Mouse (Mus musculus): Measurements from ENCODE around the gene Cnn3. TPM values are rescaled to one million over a fixed set of nuclear protein-coding genes. Genes with fewer than 3 reads are reported as not detected.

Gene Cnn3
- polyA plus RNA-seq, 1 experiment from 2014 or later: 645 TPM

DNA sequence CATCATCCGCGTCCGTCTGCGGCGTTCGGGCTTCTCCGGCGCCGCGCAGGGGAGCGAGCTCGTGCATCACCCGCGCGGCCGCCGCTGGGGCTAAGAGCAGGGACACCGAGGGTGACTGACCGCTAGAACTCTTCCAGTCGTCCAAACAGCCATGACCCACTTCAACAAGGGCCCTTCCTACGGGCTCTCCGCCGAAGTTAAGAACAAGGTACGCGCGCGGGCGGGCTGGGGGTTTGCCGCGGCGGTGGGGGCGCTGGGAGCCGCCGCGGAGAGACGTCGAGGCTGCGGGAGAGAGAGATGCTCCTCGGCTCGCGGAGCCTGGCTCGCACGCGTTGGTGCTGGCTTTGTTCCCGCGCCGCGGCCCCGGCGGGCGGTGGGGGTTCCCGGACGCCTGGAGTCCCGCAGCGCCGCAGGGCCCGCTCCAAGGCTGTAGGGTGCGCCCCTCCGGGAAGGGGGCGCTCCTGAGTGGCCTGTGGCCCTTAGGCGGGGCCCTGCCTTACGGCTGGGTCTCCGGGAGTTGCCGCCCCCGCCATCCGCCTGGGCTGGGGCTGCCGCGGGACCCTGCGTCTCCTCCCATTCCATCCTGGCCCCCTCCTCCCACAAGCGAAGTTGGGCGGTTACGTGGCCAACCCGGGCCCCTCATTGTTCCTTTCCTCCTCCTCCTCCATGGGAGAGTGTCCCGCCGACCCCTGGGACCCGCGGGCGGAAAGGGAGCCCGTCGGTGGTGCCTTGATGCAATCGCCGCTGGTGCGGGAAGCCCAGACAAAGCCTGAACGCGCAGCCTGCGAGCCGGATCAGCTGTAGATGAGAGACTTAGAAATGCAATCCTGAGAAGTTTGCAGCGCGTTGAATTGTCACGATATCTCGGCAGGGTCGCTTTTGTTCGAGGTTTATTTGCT lies 573 bp downstream of the Cnn3 start:
- ATAC-seq (replicated peaks): peak; percentile 76
- 0% methylated on average over 88 of the region's 93 CpGs for WGBS
- no peaks in the 10 kb centered on the region for H3K9me3 ChIP-seq
- no peaks in the 10 kb centered on the region for H3K27me3 ChIP-seq
- H3K27ac ChIP-seq (replicated peaks): peak overlapping the region; percentile 97
- H3K4me3 ChIP-seq: peak overlapping the region; percentile 96
- H3K36me3 ChIP-seq: no peaks in the 10 kb centered on the region
- peaks cover 36% of the 10 kb centered on the region for H3K4me1 ChIP-seq
- peak overlapping the region; percentile 97 for H3K9ac ChIP-seq (replicated peaks)
- peak overlapping the region; percentile 86 for H3K4me2 ChIP-seq (replicated peaks)

GRCm38 (mm10) chr3:121427520-121427908 lies 1.2 kb downstream of the Cnn3 start:
- under 1% methylated on average over 13 of the region's 13 CpGs for WGBS
- Histone ChIP-seq H3K4me3 (peak overlapping the region; percentile 96), H3K4me1 (peaks cover 36% of the 10 kb centered on the region), H3K4me2 (replicated peaks) (peak overlapping the region; percentile 86), H3K9ac (replicated peaks) (peak overlapping the region; percentile 97), H3K9me3 (no peaks in the 10 kb centered on the region), H3K27me3 (no peaks in the 10 kb centered on the region), H3K27ac (replicated peaks) (peak overlapping the region; percentile 97), H3K36me3 (no peaks in the 10 kb centered on the region)
- ATAC-seq (replicated peaks): peak; percentile 62

GRCm38 (mm10) chr3:121428230-121428629 lies 1.9 kb downstream of the Cnn3 start:
- Histone ChIP-seq H3K4me1 (peaks cover 39% of the 10 kb centered on the region), H3K36me3 (no peaks in the 10 kb centered on the region), H3K9ac (replicated peaks) (peak overlapping the region; percentile 97), H3K27me3 (no peaks in the 10 kb centered on the region), H3K9me3 (no peaks in the 10 kb centered on the region), H3K4me2 (replicated peaks) (peak overlapping the region; percentile 86), H3K27ac (replicated peaks) (peak overlapping the region; percentile 97), H3K4me3 (peak overlapping the region; percentile 96)
- no peak for ATAC-seq (replicated peaks)
- WGBS: 3% methylated on average over 8 of the region's 8 CpGs

DNA sequence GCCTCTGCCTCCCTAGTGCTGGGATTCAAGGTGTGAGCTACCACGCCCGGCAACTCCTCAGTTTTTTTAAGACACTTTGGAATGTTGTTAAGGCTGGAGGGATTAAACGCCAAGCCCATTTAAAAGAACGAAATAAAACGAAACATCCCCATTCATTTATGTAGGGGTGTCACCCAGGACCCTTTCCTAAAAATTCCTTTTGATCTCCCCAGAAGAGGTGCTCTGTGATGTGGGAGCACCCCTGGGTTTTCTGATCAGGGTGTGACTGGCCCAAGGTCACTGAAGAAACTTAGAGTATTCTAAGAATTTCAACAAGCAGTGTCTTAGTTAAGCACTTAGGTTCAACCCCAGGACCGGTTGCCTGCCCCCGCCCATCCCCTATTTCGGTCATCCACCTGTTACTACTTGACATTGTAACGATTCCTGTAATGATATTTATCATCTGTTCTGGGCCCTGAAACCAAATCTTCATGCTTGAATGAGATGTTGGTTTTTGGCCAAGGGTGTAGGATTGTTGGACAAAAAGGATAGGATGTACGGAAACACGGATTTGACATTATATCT lies 2.5 kb downstream of the Cnn3 start:
- WGBS: 38% methylated on average over 11 of the region's 11 CpGs
- H3K4me1 ChIP-seq: peaks cover 45% of the 10 kb centered on the region

GRCm38 (mm10) chr3:121429469-121429868 lies 3.2 kb downstream of the Cnn3 start:
- no peaks in the 10 kb centered on the region for H3K27me3 ChIP-seq
- ATAC-seq (replicated peaks): no peak
- peak overlapping the region; percentile 96 for H3K4me3 ChIP-seq
- H3K4me2 ChIP-seq (replicated peaks): peak overlapping the region; percentile 86
- peak overlapping the region; percentile 28; the same call in 1 of the 2 replicates for H3K27ac ChIP-seq (replicated peaks)
- WGBS: 29% methylated on average over 3 of the region's 3 CpGs
- no peaks in the 10 kb centered on the region for H3K9me3 ChIP-seq
- no peak overlapping the region; the same call in 1 of the 2 replicates for H3K9ac ChIP-seq (replicated peaks)
- no peaks in the 10 kb centered on the region for H3K36me3 ChIP-seq
- peaks cover 52% of the 10 kb centered on the region for H3K4me1 ChIP-seq

More for the DNA sequence above, 2.5 kb downstream of the Cnn3 start:
- Histone ChIP-seq H3K4me3 (peak overlapping the region; percentile 96), H3K9me3 (no peaks in the 10 kb centered on the region), H3K4me2 (replicated peaks) (peak overlapping the region; percentile 86), H3K36me3 (no peaks in the 10 kb centered on the region), H3K27me3 (no peaks in the 10 kb centered on the region), H3K27ac (replicated peaks) (no peak overlapping the region), H3K9ac (replicated peaks) (peak overlapping the region; percentile 97)
- no peak for ATAC-seq (replicated peaks)

DNA sequence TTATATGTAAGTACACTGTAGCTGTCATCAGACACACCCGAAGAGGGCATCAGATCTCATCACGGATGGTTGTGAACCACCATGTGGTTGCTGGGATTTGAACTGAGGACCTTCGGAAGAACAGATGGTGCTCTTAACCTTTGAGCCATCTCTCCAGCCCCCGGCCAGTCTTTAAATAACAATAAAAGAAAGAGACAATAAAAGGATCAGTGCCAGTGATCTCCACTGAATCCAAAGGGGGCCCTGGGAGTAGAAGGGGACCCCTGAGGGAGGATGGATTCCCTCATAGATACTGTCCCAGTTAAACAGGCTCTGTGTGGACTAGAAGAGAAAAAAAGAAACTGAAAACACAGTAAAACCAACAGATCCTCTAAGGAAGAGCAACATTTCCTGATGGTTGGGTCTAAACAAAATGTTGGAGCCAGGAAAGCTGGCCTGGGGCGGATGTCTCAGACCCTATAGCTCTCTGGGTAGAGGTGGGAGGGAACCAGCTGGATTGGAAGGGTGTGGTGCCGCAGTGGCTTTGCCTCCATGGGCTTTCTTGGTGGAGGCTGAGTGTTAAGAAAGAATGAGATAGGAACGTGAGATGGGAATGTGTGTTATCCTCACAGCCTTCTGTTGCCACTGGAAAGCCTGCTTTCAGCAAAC lies 4.1 kb downstream of the Cnn3 start:
- 41% methylated on average over 7 of the region's 7 CpGs for WGBS
- Histone ChIP-seq H3K27ac (replicated peaks) (peak overlapping the region; percentile 18), H3K4me3 (no peak overlapping the region), H3K36me3 (no peaks in the 10 kb centered on the region), H3K9ac (replicated peaks) (no peak overlapping the region), H3K27me3 (no peaks in the 10 kb centered on the region), H3K9me3 (no peaks in the 10 kb centered on the region), H3K4me2 (replicated peaks) (peak overlapping the region; percentile 86; the same call in 1 of the 2 replicates), H3K4me1 (peaks cover 61% of the 10 kb centered on the region)
- ATAC-seq (replicated peaks): no peak

GRCm38 (mm10) chr3:121433359-121433758 lies 7.1 kb downstream of the Cnn3 start:
- no peaks in the 10 kb centered on the region for H3K36me3 ChIP-seq
- no peak overlapping the region for H3K4me2 ChIP-seq (replicated peaks)
- H3K9me3 ChIP-seq: no peaks in the 10 kb centered on the region
- no peaks in the 10 kb centered on the region for H3K27me3 ChIP-seq
- no peak for ATAC-seq (replicated peaks)
- WGBS: 86% methylated on average over 6 of the region's 6 CpGs
- no peak overlapping the region; the same call in 1 of the 2 replicates for H3K27ac ChIP-seq (replicated peaks)
- peaks cover 73% of the 10 kb centered on the region for H3K4me1 ChIP-seq
- H3K4me3 ChIP-seq: no peak overlapping the region
- no peak overlapping the region for H3K9ac ChIP-seq (replicated peaks)

GRCm38 (mm10) chr3:121433968-121434533 lies 7.8 kb downstream of the Cnn3 start:
- H3K27ac ChIP-seq (replicated peaks): peak overlapping the region; percentile 43
- peak; percentile 38; the same call in 1 of the 2 replicates for ATAC-seq (replicated peaks)
- 53% methylated on average over 8 of the region's 8 CpGs for WGBS

GRCm38 (mm10) chr3:121435296-121435695 lies 9.0 kb downstream of the Cnn3 start:
- peak overlapping the region; percentile 27; the same call in 1 of the 2 replicates for H3K27ac ChIP-seq (replicated peaks)
- H3K9ac ChIP-seq (replicated peaks): no peak overlapping the region
- no peaks in the 10 kb centered on the region for H3K27me3 ChIP-seq
- no peaks in the 10 kb centered on the region for H3K36me3 ChIP-seq
- ATAC-seq (replicated peaks): no peak
- H3K9me3 ChIP-seq: no peaks in the 10 kb centered on the region
- WGBS: 77% methylated on average over 5 of the region's 5 CpGs
- H3K4me2 ChIP-seq (replicated peaks): no peak overlapping the region
- peaks cover 60% of the 10 kb centered on the region for H3K4me1 ChIP-seq
- H3K4me3 ChIP-seq: no peak overlapping the region

More at GRCm38 (mm10) chr3:121433968-121434533, 7.8 kb downstream of the Cnn3 start:
- no peaks in the 10 kb centered on the region for H3K27me3 ChIP-seq
- H3K36me3 ChIP-seq: no peaks in the 10 kb centered on the region
- no peak overlapping the region for H3K9ac ChIP-seq (replicated peaks)
- no peaks in the 10 kb centered on the region for H3K9me3 ChIP-seq
- H3K4me1 ChIP-seq: peaks cover 71% of the 10 kb centered on the region
- H3K4me2 ChIP-seq (replicated peaks): no peak overlapping the region
- H3K4me3 ChIP-seq: no peak overlapping the region

- H3K36me3 ChIP-seq: peaks cover 6% of the 10 kb centered on the region; the same call in 1 of the 2 replicates
- WGBS: 83% methylated on average over 7 of the region's 7 CpGs
- H3K4me2 ChIP-seq (replicated peaks): no peak overlapping the region
- H3K4me3 ChIP-seq: no peak overlapping the region
- peaks cover 52% of the 10 kb centered on the region for H3K4me1 ChIP-seq
- H3K9me3 ChIP-seq: no peaks in the 10 kb centered on the region
- ATAC-seq (replicated peaks): no peak
- H3K27ac ChIP-seq (replicated peaks): no peak overlapping the region
- no peak overlapping the region for H3K9ac ChIP-seq (replicated peaks)
- H3K27me3 ChIP-seq: no peaks in the 10 kb centered on the region
Observed at GRCm38 (mm10) chr3:121437070-121437469, 10.8 kb downstream of the Cnn3 start.

- peaks cover 51% of the 10 kb centered on the region for H3K4me1 ChIP-seq
- no peak overlapping the region for H3K27ac ChIP-seq (replicated peaks)
- no peaks in the 10 kb centered on the region for H3K9me3 ChIP-seq
- no peak overlapping the region for H3K4me2 ChIP-seq (replicated peaks)
- 88% methylated on average over 7 of the region's 7 CpGs for WGBS
- no peak overlapping the region for H3K9ac ChIP-seq (replicated peaks)
- H3K27me3 ChIP-seq: no peaks in the 10 kb centered on the region
- ATAC-seq (replicated peaks): no peak
- peaks cover 6% of the 10 kb centered on the region; the same call in 1 of the 2 replicates for H3K36me3 ChIP-seq
- H3K4me3 ChIP-seq: no peak overlapping the region
Observed at GRCm38 (mm10) chr3:121437996-121438395, 11.7 kb downstream of the Cnn3 start.
